Mouse (Mus musculus) olfactory bulb, adult 2 months (tissue): Measurements from ENCODE around the gene Mob1a.

Experiments used
- CTCF ChIP-seq: fragments of 200-500 bp; IDR thresholded peaks from 2 replicates; pipeline ENCODE4 v1.5.1; 2012; ENCODE audit warnings: low read depth, mild to moderate bottlenecking, low read length, moderate library complexity; ENCODE audit not compliant: insufficient read depth
- POLR2A ChIP-seq: fragments of 200-500 bp; IDR thresholded peaks from 2 replicates; pipeline ENCODE4 v1.6.1; 2012; ENCODE audit warnings: mild to moderate bottlenecking, low read depth, low read length, moderate library complexity; ENCODE audit not compliant: insufficient read depth

- TF ChIP-seq CTCF, result no peak
- TF ChIP-seq POLR2A, result no peak
These were observed 9.8 kb upstream of the Mob1a start for GRCm38 (mm10) chr6:83316022-83316421.
